Mouse (Mus musculus) thymus, postnatal 36 days (tissue): ENCODE data around the gene Ccdc114.
A peak's percentile ranks its signal among the peaks of the same experiment; 100 is the strongest.
"Not testable (repeated sequence)": the region's sequence is repeated elsewhere in the genome, so short reads cannot be mapped to it uniquely, and the experiment has no call there.

ENCODE experiments used
- DNase-seq, 2 experiments: peaks; one replicate each; pipeline ENCODE4 v3.0.0; 2022; ENCODE audit warnings: mixed read lengths in 2 of 2

Gene Ccdc114

GRCm38 (mm10) chr7:45919083-45919671, 4.7 kb upstream of the Ccdc114 start:
- peak; percentile 32 to 42 for DNase-seq

DNA sequence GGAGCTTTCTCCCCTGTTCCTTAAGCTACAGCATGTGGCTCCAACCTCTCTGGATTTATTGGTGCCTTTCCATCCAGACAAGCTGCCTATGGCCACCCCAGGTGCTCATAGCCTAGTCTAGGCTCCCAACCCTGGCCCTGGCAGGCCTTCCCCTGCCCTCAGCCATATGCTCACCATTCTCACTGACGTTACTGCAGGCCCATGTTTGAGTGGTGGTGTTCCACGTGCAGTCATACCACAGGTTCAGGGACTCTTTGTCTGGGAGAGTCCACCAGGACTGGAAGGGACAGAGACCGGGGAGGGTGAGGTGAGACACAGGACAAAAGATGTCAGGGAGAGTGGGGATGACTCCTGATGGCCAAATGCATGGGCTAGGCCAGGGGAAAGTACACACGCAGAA, 4.1 kb upstream of the Ccdc114 start:
- no peak for DNase-seq

GRCm38 (mm10) chr7:45920583-45921241, 3.2 kb upstream of the Ccdc114 start:
- peak; percentile 39 to 46 for DNase-seq

DNA sequence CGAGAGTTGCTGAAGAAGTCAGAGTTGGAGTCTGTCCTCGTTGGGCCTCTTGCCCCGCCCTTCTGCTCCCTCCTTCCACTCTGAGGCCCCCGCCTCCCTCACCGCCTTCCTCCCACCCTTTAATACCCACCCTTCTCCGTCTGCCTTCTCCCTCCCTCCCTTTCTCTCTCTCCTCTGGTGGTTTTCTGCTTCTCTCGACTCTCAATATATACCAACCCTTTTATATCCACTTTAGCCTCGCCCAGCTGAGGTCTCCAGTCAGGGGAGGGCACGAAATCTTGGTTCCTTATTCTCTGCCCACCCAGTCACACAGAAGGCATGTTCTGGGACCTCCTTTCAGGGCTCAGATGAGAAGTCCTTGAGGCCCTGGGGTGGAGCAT, 2.6 kb upstream of the Ccdc114 start, which contains the start of gene Emp3:
Emp3 (minus strand) TSS at position 163 of the 380 bp plus-strand sequence.
- peak; percentile 75 to 84 for DNase-seq

DNA sequence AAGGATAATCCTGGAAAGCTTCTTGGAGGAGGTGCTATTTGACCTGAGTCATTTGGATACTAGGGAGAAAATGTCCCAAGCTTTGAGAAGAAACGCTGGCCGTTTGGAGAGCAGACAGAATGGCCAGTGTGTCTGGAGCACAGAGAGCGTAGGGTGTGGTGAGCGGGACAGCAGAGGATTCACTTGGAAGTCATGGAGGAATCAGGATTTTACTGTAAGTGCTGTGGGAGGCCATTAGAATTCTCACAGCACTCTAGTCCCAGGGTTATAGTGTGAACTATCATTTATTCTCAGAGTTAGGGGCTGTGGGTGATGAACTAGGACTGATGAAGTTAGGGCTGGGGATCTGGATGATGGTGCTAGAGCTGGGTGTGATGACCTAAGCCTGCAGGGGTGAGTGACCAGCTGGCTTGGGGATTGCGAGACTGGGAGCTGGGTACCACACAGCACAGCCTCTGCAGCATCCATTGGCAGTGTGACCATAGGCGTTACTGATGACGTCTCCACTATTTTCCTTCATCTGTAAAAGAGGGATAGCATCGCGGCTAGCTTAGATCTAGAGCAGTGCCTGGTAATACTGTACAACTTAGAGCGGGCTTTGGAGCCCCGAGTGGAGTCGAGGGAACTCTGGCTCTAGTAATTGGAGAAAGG, 1.8 kb upstream of the Ccdc114 start:
- no peak for DNase-seq

DNA sequence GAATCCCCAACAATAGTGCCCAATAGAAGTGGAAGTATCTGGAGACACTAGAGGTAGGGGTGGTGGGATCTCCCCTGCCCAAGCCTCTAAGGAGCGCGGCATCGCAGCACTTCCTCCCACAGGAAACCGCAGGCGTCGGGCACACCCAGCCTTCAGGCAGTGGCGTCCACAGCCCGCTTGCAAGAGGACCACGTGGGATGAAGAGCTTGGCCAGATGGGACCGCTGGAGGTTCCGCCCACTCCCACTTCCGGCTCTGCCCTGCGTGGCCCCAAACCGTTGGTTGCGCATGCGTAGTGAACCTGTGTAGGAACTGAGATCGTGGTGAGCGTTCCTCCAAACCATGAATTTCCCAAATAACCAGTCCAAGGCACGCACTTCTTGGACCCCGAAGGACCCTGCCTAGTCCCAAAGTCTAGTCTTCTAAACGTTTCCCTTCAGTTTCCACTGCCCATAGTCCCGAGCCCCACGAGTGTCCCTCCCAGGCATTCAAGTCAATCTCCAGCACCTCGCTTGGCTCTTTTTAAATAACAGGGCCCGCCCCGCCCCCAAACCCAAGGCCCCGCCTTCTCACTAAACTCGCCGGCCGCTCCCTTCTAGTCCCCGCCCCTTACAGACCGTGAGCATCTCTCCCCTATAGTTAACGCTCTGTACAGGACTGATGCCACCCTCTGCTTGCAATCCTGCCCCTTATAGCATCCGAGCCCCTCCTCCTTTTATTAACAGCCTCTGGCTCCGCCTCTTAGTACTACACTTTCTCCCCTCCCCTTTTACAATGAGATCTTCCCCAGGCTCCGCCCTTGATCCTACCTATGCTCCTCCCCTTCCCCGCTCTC, 727 bp upstream of the Ccdc114 start:
- peak; percentile 91 to 96 for DNase-seq

- peak; percentile 70 to 75 for DNase-seq
Observed at GRCm38 (mm10) chr7:45924429-45924816, 551 bp downstream of the Ccdc114 start.

DNA sequence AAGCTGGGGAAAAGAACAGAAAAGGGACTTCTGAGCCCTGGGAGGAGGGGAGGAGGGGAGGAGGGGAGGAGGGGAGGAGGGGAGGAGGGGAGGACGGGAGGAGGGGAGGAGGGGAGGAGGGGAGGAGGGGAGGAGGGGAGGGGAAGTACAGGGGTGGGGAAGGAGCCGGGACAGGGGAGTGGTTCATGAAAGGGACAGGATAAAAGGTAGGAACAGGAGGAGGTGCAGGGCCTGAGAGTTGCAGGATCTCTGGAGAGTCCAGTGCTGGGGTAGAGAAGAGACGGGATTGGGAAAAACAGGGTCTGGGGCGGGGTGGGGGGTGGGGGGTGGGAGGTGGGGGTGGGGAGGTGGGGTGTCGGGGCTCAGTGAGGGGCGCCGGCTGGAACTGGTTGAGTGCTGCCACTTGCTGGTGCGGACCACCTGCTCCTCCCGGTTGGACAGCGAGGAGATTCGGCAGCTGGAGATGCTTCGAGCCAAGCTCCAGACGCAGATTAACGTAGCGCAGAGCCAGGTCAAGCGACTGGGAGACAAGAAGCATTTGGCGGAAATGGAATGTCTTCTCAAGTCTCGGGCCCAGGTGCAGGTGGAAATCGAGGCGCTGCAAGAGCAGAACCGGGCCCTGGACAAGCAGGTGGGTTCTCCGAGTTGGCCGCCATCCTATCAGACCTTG, 4.9 kb downstream of the Ccdc114 start:
- no peak for DNase-seq

GRCm38 (mm10) chr7:45929688-45930087, 5.8 kb downstream of the Ccdc114 start:
- DNase-seq, result no peak

DNA sequence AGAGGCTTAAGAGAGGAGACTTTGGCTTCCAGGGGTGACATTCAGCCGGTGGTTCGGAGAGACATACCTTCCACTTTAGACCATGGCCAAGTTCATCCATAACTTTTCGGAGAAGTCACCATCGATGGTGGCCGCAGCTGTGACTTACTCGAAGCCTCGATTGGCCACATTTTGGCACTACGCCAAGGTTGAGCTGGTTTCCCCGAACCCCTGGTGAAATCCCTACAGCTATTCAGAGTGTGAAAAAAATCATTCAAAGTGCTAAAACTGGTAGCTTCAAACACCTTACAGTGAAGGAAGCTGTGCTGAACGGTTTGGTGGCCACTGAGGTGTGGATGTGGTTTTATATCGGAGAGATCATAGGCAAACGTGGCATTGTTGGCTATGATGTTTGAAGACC, 9.9 kb downstream of the Ccdc114 start:
- DNase-seq, result not testable (repeated sequence)

- peak; percentile 65 to 70 for DNase-seq
Observed at GRCm38 (mm10) chr7:45935114-45935513, 11.2 kb downstream of the Ccdc114 start.

DNA sequence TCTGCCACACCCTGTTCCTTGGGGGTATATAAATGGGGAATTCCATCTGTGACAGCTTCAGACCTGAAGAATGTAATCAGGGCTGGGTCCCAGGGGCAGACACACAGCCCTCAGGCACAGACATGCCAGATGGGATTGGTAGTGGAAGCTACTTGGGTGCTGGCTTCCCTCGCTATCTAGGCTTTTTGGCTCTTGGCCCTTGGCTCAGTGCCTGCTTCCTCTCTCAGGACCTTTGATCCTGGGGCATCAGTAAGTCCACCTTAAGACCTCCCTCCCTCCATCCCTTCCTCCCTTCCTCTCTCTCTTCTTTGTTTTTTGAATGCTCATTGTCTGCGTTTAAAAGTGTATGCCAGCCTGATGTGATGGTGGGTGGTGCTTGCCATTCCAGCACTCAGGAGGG, 16.0 kb downstream of the Ccdc114 start:
- no peak for DNase-seq

- DNase-seq, result no peak
Observed at GRCm38 (mm10) chr7:45941986-45942385, 18.1 kb downstream of the Ccdc114 start.

- DNase-seq, result not testable (repeated sequence)
Observed at GRCm38 (mm10) chr7:45943280-45943679, 19.4 kb downstream of the Ccdc114 start.

GRCm38 (mm10) chr7:45949061-45949460, 25.2 kb downstream of the Ccdc114 start:
- no peak for DNase-seq

- no peak for DNase-seq
Observed at GRCm38 (mm10) chr7:45956611-45957010, 32.7 kb downstream of the Ccdc114 start.

DNA sequence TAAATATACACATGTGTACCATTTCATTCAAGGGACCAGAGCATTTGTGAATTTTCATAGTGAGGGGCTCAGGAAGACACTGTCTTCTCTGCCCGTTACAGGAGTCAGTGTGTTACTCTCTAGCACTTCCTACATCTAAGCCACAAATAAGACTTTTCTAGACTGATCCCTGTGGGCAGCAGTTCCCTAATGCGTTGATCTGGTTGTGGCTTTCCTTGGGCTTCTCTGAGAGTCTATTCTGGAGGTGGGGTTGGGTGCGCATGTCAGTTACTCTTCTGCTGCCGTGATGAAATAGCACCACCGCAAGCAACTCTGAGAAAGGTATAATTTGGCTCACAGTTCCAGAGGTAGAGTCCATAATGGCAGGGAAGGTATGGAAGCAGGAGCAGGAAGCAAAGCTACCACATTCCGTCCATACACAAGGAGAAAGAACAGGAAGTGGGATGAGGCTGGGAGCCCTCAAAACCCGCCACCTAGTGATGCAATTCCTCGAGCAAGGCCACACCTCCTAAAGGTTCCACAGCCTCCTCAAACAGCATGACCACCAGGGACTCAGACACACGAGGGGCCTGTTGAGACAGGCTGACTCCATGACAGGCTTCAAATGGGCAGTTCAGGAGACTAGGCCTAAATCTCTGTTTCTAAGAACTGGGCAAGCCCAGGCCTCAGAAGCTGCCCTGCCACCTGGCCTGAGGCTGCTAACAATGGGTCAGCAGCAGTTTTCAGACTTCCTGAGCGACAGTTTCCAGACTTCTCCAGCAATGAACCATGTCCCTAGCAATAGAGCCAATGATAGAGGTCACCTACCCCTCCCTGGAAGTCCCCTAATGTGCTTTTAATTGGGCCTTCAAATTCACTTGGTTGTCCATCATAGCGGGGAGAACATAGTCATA, 48.2 kb downstream of the Ccdc114 start:
- DNase-seq, result no peak

DNA sequence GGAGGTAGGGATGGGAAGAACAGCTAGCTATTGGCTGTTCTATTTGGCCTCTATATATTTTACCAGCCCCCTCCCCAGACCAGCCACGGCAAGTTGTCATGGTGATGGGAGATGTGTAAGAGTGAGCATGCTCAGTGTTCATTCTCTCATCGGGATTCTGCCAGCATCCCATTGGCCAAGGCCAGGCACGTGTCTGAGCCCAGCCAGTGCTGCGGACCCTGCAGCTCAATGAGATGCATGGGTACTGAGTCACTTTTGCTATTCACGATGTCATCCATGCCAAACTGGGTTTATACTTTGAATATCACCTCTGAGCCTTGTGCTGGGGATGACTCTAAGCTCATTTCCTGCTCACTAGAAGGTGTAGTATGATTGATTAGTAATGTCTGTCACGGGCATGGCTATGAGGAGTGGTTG, 49.4 kb downstream of the Ccdc114 start:
- no peak for DNase-seq

GRCm38 (mm10) chr7:45974103-45974502, 50.2 kb downstream of the Ccdc114 start:
- DNase-seq, result no peak

DNA sequence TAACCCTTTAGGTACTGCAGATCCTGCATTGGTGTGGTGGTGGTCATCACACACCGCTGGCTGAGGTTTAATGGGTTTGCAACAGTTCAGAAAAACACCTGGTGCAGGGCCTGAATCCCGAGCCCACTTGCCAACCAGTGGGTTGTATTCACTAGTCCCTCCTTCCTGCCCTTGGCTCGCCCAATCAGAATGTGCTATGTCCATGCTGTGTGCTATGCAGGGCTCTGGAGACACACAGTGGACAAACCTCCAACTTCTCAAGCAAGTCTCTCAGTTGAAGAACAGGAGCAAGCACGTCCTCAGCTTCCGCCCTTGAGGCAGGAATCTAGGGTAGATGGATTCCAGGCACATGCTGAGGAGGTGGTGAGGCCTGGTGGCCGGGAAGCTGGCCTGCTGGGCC, 50.6 kb downstream of the Ccdc114 start:
- no peak for DNase-seq

DNA sequence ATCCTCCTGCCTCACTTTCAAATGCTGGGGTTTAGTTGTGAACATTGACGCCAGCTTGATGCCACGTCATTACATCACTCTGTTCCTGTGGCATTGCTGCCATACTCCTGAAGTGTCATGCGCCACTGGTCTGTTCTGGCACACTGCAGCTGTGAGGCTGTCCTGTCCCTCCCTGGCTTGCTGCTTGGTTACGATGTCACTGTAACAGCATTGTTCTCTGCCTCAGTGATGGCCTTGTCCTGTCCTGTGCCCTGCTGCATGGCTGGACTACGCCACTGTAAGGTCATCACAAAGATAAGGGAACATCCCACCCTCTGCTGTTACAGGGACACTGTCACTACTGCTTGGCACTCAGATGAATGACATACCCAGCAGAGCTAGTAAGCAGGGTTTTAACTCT, 57.7 kb downstream of the Ccdc114 start:
- DNase-seq, result no peak

DNA sequence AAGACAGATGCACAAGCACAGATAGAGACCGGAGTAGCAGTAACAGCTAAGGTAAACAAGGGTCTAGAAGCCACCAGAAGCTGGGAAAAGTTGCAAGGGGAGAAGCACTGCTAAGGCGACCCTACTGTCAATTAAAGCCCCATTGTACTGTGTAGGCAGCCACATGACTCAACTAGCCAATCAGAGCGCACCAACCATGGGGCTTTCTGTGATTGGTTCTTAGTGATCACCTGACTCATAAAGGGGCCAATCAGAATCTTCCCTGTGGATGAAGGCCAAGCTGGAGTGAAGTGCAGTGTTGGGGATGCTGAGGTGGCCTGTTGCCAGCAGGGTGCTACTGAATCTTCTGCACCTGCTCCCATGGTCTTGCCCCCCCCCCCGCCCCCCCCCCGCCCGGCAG, 63.0 kb downstream of the Ccdc114 start:
- DNase-seq, result no peak
